Mouse (Mus musculus): ENCODE data around the gene Sowahb.
"Not testable (repeated sequence)": the region's sequence is repeated elsewhere in the genome, so short reads cannot be mapped to it uniquely, and the experiment has no call there.

Gene Sowahb

DNA sequence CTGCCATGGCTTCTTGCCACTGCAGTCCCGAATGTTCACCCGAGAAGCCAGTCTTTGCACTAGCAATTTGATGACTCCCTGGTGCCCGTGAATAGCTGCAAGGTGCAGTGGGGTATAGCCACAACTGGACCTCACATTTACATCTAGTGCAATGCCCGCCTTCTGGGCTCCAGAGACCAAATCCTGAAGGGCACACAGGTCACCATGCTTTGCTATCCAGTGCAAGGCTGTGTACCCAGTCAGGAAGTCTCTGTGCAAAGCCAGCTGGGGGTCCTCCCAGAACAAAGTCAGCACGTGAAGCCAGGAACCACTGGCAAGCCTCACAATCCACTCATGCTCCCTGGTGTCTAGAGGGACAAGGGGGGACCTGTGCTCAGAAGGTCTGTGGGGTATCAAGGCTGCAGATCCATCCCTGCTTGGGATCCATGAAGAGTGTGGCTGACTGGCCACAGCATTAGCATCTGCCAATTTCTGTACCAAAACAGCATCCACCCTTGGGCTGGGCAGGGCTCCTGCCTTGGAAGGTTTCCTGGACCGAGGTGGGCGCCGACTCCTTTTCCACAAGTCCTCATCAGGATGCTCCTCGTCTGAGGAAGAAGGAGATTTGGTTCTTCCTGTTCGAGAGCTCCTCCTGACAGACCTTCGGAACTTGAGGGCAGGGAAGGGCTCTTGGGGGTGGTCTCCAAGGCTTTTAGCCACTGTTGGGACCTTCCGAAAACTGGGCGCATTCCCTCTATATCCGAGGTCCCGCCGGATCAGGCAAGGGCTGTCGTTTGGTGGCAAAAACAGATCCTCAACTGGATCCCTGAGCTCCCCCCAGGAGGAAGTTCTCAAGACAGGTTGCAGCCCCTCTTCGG, 1.8 kb downstream of the Sowahb start:
- DNase-seq, result no peak

DNA sequence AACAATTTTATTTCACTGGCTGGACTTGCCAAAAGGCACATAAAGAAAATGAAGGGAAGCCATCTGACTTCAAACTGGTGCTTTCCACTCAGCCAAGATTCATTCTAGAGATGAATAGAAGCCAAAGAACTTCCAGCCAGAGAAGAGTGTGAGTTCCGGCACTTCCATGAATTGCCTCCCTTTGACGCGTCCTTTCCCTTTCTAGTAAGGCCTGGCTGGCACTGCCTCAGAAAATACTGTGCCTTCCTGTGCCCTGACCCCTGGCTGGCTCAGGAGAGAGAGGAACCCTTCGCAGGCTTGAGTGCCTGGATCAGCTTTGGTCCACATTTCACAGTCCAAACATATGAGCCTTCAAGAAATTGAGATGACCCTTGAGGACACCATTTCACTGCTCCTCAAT, 2.8 kb downstream of the Sowahb start:
- peak; percentile 47 for DNase-seq

DNA sequence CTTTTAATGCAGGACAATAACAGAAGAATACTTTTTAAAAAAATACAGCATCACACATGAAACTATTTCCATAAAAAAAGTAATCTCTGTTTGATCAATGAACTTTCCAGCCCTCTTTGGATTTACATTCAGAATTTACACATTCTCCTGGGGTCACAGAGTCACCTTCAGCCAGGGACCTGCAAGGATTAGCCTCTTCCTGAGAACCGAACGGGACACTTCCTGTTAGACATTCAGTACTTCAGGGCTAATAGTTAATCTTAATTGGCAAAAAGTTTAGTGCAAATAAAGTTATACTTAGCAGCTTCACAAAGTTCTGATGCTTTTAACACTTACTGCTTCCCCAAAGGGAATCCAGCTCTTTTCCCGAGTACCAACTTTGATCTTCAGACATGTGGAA, 3.5 kb downstream of the Sowahb start:
- no peak for DNase-seq

DNA sequence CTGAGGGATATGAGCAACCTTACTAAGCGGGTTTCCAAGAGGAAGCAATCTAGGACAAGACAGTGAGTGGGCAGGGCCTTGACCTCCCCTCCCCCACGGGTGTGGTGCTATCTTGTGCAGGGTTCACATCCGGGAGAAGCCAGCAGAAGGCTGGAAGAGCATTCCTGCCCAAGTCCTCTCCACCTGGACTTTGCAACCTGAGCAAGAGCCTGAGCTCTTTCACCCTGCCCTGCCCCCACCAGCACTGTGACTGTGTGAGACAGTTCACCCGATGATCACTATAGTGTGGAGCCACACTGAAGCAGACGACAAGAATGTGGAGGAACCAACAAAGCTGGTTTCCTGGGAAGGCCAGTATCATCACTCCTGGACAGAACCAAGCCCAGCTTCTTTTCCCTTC, 4.7 kb downstream of the Sowahb start:
- no peak for DNase-seq

GRCm38 (mm10) chr5:93036254-93036653, 8.6 kb downstream of the Sowahb start:
- no peak for DNase-seq

GRCm38 (mm10) chr5:93035285-93035684, 9.5 kb downstream of the Sowahb start:
- DNase-seq, result no peak

DNA sequence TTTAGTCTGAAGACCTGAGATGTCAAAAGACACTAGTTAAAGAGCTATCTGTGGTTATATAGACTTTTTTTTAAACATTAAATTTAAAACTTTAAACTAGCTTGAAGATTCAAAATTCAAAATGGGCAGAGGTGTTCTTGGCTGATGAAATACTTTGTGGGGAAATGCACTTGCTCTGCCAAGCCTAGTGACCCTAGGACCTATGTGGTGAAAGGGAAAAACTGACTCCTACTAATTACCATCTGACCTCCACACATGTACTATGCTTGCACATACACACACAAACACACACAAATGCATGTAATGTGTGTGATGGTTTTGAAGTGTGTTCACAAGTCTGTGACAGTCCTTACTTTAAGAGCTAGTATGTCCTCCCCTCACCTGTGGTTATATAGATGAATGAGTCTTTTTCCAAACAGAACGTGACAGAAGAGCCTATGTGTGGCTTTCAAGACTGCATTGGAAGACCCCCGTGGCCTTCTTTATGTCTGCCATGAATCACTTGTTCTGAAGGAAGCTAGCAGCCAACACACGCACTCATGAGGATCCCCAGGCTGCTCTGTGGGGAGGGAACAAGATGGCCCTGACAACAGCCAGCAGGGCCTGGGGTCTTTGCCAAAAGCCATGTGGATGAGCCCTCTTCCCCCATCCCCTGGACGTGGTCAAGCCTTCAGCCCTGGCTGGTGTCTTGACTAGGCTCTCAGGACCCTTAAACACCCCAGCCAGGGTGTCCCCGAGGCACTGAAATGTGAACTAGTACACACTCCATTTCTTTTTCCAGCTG, 11.5 kb downstream of the Sowahb start:
- no peak for DNase-seq

DNA sequence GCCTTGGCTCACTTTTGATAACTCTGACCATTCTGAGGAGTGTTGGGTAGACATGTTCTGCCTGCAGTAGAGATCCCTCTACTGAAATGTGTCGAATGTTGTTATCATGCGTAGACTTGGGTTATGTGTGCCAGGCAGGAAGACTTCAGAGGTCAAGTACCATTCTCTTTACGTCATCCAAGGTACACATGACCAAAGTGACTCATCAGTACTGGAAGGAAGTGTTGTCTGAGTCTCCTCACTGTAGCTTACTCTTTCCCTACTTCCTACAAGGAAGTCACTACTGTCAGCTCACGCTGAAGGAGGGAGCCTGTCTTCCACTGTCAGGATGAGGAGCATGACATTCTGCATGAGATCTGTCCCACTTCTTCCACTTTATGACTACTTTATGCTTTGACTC, 12.2 kb downstream of the Sowahb start:
- DNase-seq, result no peak

DNA sequence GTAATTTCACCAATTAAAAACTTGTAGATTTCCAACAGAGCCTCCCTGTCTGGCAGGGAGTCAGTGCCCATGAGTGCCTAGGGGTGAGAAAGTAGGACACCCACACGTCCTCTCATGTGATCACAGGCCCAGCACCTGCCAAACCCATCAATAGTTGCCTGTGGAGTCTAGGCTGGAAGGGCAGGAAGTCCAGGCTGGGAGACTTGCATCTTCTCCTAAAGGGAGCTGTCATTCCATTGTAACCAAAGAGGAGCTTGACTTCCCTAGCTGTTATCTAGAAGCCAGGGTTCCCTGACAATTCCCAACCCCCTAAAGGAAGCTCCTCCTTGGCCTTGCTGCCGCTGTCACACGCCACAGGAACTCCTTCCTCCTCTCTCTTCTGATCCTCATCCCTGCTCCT, 14.0 kb downstream of the Sowahb start:
- no peak for DNase-seq

DNA sequence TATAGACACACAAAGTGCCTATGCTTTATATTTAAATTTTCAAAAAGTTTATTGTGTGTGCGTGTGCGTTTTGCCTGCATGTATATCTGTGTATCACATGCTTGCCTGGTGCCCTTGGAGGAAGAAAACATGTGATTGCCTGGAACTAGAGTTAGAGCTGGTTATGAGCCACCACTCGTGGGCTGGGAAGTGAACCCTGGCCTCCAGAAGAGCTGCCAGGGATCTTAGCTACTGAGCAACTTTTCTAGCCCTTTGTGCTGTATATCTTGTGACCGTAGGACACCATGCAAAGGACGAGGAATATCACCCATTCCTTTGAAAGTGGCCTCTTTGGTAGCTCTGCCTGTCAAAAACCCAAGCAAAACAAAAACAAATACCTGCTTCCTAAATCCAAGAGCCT, 14.4 kb downstream of the Sowahb start:
- no peak for DNase-seq

- peak; percentile 64 for DNase-seq
These were observed 17.6 kb downstream of the Sowahb start for GRCm38 (mm10) chr5:93027120-93027675.

GRCm38 (mm10) chr5:93026437-93027119, 18.2 kb downstream of the Sowahb start:
- no peak for DNase-seq

- DNase-seq, result peak; percentile 75
These were observed 20.0 kb downstream of the Sowahb start for GRCm38 (mm10) chr5:93024754-93025280.

DNA sequence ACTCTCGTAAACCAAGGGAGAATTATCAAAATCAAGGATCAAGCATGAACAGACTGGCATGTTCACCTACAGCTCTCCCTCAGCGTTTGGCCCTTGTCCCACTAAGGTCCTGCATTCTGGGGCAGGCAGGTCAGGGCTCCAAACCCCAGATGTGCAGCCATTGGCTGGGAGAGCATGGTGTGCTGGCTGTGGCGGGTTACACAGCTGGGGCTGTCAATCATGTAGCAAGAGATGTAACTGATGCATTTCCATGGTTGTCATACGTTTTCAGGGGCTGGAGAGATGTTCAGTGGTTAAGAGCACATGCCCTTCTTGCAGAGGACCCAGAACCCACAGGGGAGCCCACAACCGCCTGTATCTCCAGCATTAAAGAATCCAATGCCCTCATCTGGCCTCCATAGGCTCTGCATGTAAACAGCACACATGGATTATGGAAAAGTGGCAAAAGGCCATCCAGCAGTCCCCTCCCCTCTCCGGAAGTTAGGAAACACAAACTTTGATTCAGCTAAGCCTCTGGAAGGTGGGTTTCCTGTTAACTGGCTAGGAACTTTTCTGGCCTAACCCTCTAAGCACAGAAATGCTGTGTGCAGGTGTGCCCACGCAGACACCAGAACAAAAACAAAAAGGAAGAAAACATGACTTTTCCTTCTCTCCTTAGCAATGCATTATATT, 22.6 kb downstream of the Sowahb start:
- no peak for DNase-seq

- no peak for DNase-seq
These were observed 24.7 kb downstream of the Sowahb start for GRCm38 (mm10) chr5:93020024-93020666.

- not testable (repeated sequence) for DNase-seq
These were observed 25.6 kb downstream of the Sowahb start for GRCm38 (mm10) chr5:93019207-93019606.

DNA sequence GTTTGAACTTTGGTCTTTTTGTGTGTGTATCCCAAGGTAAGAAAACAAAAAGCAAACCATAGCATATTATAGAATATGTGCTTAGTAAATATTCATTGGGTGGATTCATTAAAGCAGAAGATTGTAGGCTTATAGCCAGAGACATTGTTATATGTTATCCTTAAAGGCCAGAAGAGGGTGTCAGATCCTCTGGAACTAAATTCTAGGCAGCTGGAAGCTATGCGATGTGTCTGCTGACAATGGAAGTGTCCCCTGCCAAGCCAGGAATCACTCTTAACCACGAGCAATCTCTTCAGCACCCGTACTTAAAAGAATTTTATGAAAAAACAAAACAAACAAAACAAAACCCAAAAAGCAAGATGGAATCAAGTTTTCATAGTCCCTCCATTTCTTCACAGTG, 27.1 kb downstream of the Sowahb start:
- DNase-seq, result no peak

GRCm38 (mm10) chr5:93008256-93008655, 36.6 kb downstream of the Sowahb start:
- DNase-seq, result no peak

- peak; percentile 36 for DNase-seq
These were observed 38.9 kb downstream of the Sowahb start for GRCm38 (mm10) chr5:93005815-93006341.

DNA sequence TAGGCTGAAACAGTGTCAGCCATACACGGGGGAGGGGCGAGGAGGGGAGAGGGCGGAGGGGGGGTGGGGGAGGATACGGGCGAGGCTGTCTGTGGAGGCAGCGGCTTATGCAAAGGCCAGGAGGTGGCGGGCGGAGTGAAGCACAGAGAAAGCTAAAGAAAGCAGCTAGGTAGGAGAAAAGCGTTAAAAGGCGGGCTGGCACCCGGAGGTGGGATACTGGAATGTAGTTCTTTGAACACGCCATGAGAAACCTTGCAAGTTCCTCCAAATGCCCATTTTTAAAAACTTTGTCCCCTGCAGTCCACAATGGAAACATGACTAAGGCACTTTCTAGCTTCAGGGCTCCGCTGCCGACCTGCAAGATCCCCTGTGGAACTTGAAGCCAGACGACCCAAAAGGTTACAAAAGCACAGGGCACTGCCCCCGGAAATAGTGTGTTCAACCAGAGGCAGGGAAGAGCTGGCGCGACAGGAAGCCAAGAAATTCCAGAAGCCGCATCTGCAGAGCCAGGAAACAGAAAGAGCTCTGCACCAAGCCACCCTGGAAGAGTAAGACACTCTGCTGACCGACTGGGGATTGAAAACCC, 39.5 kb downstream of the Sowahb start:
- peak; percentile 67 for DNase-seq

DNA sequence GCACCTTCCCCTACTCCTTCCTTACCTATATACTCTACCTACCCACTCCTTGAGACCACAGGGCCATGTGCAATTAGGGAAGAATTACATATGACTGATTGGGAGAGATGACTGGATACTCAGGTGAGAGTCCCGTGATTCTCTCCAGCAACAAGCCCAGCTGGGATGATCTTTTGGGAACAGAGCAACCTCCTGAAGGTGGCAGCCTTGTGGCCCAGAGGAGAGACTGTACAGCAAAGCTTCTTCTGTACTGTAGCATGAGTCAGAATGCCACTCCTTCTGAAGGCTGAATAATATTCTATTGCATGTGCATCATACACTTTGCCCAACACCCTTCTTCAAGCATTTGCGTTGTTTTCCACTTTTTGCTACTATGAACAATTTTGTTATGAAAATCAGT, 42.2 kb downstream of the Sowahb start:
- no peak for DNase-seq
